Mouse (Mus musculus) erythroblast, embryonic 14.5 days (primary cell): ENCODE results near the gene Acvrl1.

Source experiments
- GATA1 ChIP-seq: IDR thresholded peaks from 2 replicates; pipeline ENCODE4 v1.6.1; 2012; ENCODE audit warnings: low read length, inconsistent platforms, mixed read lengths
- TAL1 ChIP-seq: IDR thresholded peaks from 3 replicates; pipeline ENCODE4 v1.6.1; 2012; ENCODE audit warnings: low read length, inconsistent platforms, mixed read lengths

- TF ChIP-seq TAL1 (no peak), GATA1 (no peak)
These were observed 31.8 kb downstream of the Acvrl1 start for GRCm38 (mm10) chr15:101160128-101160527.
